Mouse (Mus musculus) liver, embryonic 13.5 days (tissue): ENCODE measurements around the gene Mob1a. TPM values are rescaled to one million over a fixed set of nuclear protein-coding genes. Genes with fewer than 3 reads are reported as not detected.

ENCODE experiments used
- polyA plus RNA-seq: library from polyadenylated mRNA; unstranded; fragments of >200 nt; fragmentation: Nextera tagmentation; extraction: Ambion mirVana; gene quantifications from 2 replicates; pipeline ENCODE4 v1.2.1, GENCODE M21; 2015

Mob1a gene
- polyA plus RNA-seq, 1 experiment from 2014 or later: 36.9 TPM

Other genes starting within 250 kb of the Mob1a start
- 19.3 and 21.2 TPM in 2 replicates for gene Pcgf1, start 248.1 kb upstream of the Mob1a start, polyA plus RNA-seq
- gene Lbx2, start 239.6 kb upstream of the Mob1a start, polyA plus RNA-seq: 0.24 and 0.38 TPM in 2 replicates
- gene Ccdc142, start 224.4 kb upstream of the Mob1a start, polyA plus RNA-seq: 0.94 and 1.1 TPM in 2 replicates
- gene Gm42688, start 224.4 kb upstream of the Mob1a start, polyA plus RNA-seq: 1.1 and 1.3 TPM in 2 replicates
- gene Mrpl53, start 217.0 kb upstream of the Mob1a start, polyA plus RNA-seq: 94.5 and 99.8 TPM in 2 replicates
- gene Mogs, start 210.5 kb upstream of the Mob1a start, polyA plus RNA-seq: 44.9 and 46.7 TPM in 2 replicates
- 30.4 and 32.3 TPM in 2 replicates for gene Wbp1, start 204.5 kb upstream of the Mob1a start, polyA plus RNA-seq
- gene Ino80b, start 200.6 kb upstream of the Mob1a start, polyA plus RNA-seq: 6.3 and 7.2 TPM in 2 replicates
- gene Rtkn, start 190.6 kb upstream of the Mob1a start, polyA plus RNA-seq: 10.1 and 11.7 TPM in 2 replicates
- 0.60 and 0.67 TPM in 2 replicates for gene Wdr54, start 169.6 kb upstream of the Mob1a start, polyA plus RNA-seq
- 0.15 and 0.20 TPM in 2 replicates for gene 1700003E16Rik, start 169.6 kb upstream of the Mob1a start, polyA plus RNA-seq
- 28.0 and 30.7 TPM in 2 replicates for gene Dctn1, start 160.1 kb upstream of the Mob1a start, polyA plus RNA-seq
- 0.86 and 0.89 TPM in 2 replicates for gene Slc4a5, start 106.2 kb upstream of the Mob1a start, polyA plus RNA-seq
- 90.3 and 106 TPM in 2 replicates for gene Mthfd2, start 108 bp upstream of the Mob1a start, polyA plus RNA-seq
- 329 and 343 TPM in 2 replicates for gene Bola3, start 23.1 kb downstream of the Mob1a start, polyA plus RNA-seq
- 10.4 and 13.3 TPM in 2 replicates for gene Tet3, start 133.1 kb downstream of the Mob1a start, polyA plus RNA-seq
- 25.3 and 29.1 TPM in 2 replicates for gene Dguok, start 181.0 kb downstream of the Mob1a start, polyA plus RNA-seq
- 5.9 and 6.1 TPM in 2 replicates for gene Actg2, start 210.2 kb downstream of the Mob1a start, polyA plus RNA-seq
- gene Stambp, start 246.7 kb downstream of the Mob1a start, polyA plus RNA-seq: 10.8 and 14.1 TPM in 2 replicates